Mouse (Mus musculus) liver, embryonic 13.5 days (tissue): ENCODE data around the gene Taf1c. TPM values are rescaled to one million over a fixed set of nuclear protein-coding genes. Genes with fewer than 3 reads are reported as not detected.
A peak's percentile ranks its signal among the peaks of the same experiment; 100 is the strongest.

Experiments used
- ATAC-seq: fragments of 200-750 bp; cut with Nextera tagmentation; 2 replicates; pipeline ENCODE4 v1.8.0; 2017; ENCODE audit warnings: low read depth, mild to moderate bottlenecking, moderate number of reproducible peaks, moderate library complexity
- DNase-seq: peaks from one replicate; pipeline ENCODE4 v3.0.0; 2022
- H3K27ac ChIP-seq: fragments of 300-500 bp; sonication (generic); 2 replicates; pipeline ENCODE4 v1.5.1; 2015; ENCODE audit warnings: moderate library complexity, mild to moderate bottlenecking, inconsistent platforms
- H3K27me3 ChIP-seq: fragments of 300-500 bp; sonication (generic); 2 replicates; pipeline ENCODE4 v1.6.1; 2015; ENCODE audit warnings: mild to moderate bottlenecking, inconsistent platforms
- H3K36me3 ChIP-seq: fragments of 300-500 bp; sonication (generic); 2 replicates; pipeline ENCODE4 v1.6.1; 2015; ENCODE audit warnings: mild to moderate bottlenecking, inconsistent platforms
- H3K4me1 ChIP-seq: fragments of 300-500 bp; sonication (generic); replicated peaks from 2 replicates; pipeline ENCODE4 v1.6.1; 2015; ENCODE audit warnings: inconsistent platforms
- H3K4me2 ChIP-seq: fragments of 300-500 bp; sonication (generic); 2 replicates; pipeline ENCODE4 v1.6.1; 2015; ENCODE audit warnings: inconsistent platforms, mild to moderate bottlenecking, moderate library complexity
- H3K4me3 ChIP-seq: fragments of 300-500 bp; sonication (generic); replicated peaks from 2 replicates; pipeline ENCODE4 v1.5.1; 2015; ENCODE audit warnings: mild to moderate bottlenecking, inconsistent platforms
- H3K9ac ChIP-seq: fragments of 300-500 bp; sonication (generic); 2 replicates; pipeline ENCODE4 v1.6.1; 2015; ENCODE audit warnings: mild to moderate bottlenecking, inconsistent platforms
- H3K9me3 ChIP-seq: fragments of 300-500 bp; sonication (generic); replicated peaks from 2 replicates; pipeline ENCODE4 v1.6.1; 2016; ENCODE audit warnings: inconsistent platforms
- WGBS: fragments of 180-500 bp; shearing (Covaris S2); methylation state at CpG from one replicate; pipeline ENCODE4 v1.1.7; 2015; ENCODE audit not compliant: insufficient replicate concordance; 5-methylcytosine and 5-hydroxymethylcytosine counted together
- polyA plus RNA-seq: library from polyadenylated mRNA; unstranded; fragments of >200 nt; fragmentation: Nextera tagmentation; extraction: Ambion mirVana; gene quantifications from 2 replicates; pipeline ENCODE4 v1.2.1, GENCODE M21; 2015

Gene Taf1c
- polyA plus RNA-seq = 6.6 and 6.8 TPM in 2 replicates

DNA sequence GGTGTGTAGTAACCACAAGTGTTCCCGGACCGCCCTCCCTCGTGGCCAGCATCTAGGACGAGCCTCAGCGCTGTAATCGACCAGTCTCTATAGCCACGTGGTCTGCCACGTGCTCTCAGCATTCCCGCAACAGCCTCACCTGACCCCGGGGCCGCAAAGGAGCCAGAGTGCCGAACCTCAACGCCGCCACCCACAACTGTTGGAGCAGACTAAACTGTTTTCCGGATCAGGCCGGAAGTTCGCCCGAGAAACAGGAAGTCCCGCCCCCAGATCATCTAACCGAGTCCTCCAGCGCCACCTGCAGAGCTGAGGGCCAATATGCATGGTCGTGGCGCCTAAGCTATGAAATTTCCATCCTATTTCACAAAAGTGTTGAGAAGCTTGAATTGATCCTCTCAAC, at the start of gene Taf1c:
Taf1c (minus strand) TSS at position 227 of the 400 bp plus-strand sequence.
- Histone ChIP-seq H3K36me3 (peaks cover 30% of the 10 kb centered on the region), H3K27ac (peak within 1 kb of the TSS; percentile 72), H3K4me1 (peaks cover 17% of the 10 kb centered on the region), H3K27me3 (no peaks in the 10 kb centered on the region), H3K4me2 (peak within 1 kb of the TSS; percentile 85), H3K9me3 (0 out of 2 replicates have a peak, but pooled peaks cover 4% of the 10 kb centered on the region), H3K4me3 (peak within 1 kb of the TSS; percentile 78), H3K9ac (peak within 1 kb of the TSS; percentile 85)
- ATAC-seq = peak; percentile 82
- DNase-seq = peak; percentile 87
- WGBS = under 1% methylated on average over 23 of the region's 23 CpGs

DNA sequence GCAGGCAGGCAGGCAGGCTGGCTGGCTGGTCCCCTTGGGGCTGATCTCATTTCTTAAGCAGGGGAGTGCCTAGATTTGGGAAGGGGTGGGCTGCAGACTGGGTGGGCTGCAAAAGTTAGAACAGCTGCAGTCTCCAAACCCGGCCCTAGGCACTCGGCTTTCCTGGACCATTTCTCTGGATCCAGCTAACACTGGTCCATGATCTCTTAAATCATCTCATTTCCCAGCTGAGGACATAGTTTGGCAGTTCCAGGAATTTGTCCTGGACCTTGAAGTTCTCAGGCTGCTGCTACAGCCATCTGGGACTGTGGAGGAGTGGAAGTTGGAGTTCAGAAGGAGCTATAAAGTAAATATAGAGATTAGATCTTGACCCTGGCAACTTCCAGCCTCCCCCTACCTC, 46.3 kb upstream of the Taf1c start:
- Histone ChIP-seq H3K36me3 (no peaks in the 10 kb centered on the region), H3K27me3 (no peaks in the 10 kb centered on the region), H3K27ac (no peak overlapping the region), H3K4me2 (no peak overlapping the region), H3K4me1 (no peaks in the 10 kb centered on the region), H3K9ac (no peak overlapping the region), H3K4me3 (no peak overlapping the region), H3K9me3 (0 out of 2 replicates have a peak, but pooled peaks cover under 1% of the 10 kb centered on the region)
- ATAC-seq (no peak), DNase-seq (no peak)
- 59% methylated on average over 2 of the region's 2 CpGs for WGBS

DNA sequence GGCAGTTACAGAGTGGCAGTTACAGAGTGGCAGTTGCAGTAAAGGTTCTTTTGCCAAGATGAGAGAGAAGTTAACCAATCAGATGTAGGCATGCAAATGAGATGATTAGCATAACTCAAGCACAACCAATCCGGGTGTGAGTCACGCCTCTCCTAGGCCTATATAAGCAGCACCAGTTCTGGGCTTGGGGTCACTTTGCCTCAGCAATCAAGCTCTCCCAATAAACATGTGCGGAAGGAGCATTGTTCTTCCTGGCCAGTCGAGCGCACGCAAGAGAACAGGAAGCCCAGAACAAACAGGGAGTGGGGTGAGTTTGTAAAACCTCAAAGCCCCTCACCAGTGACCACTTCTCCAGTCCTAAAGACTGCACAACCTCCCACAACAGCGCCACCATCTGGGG, 41.8 kb upstream of the Taf1c start:
- Histone ChIP-seq H3K4me3 (no peak overlapping the region), H3K27me3 (no peaks in the 10 kb centered on the region), H3K27ac (no peak overlapping the region), H3K9ac (no peak overlapping the region), H3K4me2 (no peak overlapping the region), H3K9me3 (0 out of 2 replicates have a peak, but pooled peaks cover 2% of the 10 kb centered on the region), H3K36me3 (no peaks in the 10 kb centered on the region), H3K4me1 (no peaks in the 10 kb centered on the region)
- ATAC-seq (no peak), DNase-seq (no peak)
- WGBS = 68% methylated on average over 7 of the region's 7 CpGs

DNA sequence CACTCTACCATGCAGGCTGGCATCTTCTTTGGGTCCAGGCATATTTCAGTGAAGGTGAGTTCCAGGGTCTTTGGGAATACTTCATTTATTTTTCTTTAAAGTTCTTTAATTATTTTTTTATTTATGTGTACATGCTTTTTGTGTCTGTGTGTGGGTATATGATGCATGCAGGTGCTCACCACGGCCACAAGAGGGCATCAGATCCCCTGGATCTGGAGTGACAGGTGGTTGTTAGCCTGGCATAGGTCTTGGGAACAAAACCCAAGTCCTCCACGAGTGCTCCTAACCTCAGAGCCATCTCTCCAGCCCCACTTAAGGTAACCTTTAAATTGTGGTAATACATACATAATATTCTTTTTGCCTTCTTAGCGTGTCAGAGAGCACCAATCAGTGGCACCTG, 41.2 kb upstream of the Taf1c start:
- Histone ChIP-seq H3K27ac (no peak overlapping the region), H3K4me2 (no peak overlapping the region), H3K4me3 (no peak overlapping the region), H3K4me1 (no peaks in the 10 kb centered on the region), H3K27me3 (no peaks in the 10 kb centered on the region), H3K9ac (no peak overlapping the region), H3K9me3 (0 out of 2 replicates have a peak, but pooled peaks cover 2% of the 10 kb centered on the region), H3K36me3 (no peaks in the 10 kb centered on the region)
- no peak for DNase-seq
- ATAC-seq = no peak
- WGBS = 49% methylated on average over 3 of the region's 3 CpGs

DNA sequence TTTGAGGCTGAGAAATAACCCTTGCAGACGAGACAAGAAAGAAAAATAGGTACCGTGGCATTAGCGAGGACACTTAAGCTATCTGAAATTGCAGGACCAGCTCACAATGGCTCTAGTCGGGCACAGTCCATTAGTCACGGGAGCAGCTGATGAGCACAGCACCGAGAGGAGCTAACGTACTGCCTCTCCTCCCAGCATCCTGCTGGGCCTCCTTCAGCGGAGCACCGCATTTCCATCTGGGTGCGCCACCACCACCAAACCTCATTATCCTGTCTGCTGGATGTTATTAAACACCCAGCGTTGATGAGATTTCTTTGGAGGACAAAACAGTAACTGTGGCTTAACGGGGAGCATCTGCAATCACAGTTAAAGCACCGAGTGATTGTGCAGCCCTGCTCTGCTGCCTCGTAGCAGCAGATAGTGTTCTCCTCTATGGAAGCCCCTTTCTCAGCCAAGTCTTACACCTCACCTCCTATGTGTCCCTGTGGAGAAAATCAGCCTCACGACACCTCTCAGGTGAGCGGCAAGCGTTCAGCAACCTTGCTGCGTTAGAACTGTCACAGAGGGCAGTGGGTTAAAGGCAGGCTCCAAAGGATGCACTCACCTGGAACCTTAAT, 40.1 kb upstream of the Taf1c start:
- 67% methylated on average over 18 of the region's 18 CpGs for WGBS
- 0 out of 2 replicates have a peak, but pooled peaks cover 2% of the 10 kb centered on the region for H3K9me3 ChIP-seq
- H3K4me2 ChIP-seq = no peak overlapping the region
- ATAC-seq = no peak
- no peak overlapping the region for H3K4me3 ChIP-seq
- H3K4me1 ChIP-seq = no peaks in the 10 kb centered on the region
- H3K27me3 ChIP-seq = no peaks in the 10 kb centered on the region
- H3K9ac ChIP-seq = no peak overlapping the region
- DNase-seq = no peak
- H3K36me3 ChIP-seq = no peaks in the 10 kb centered on the region
- no peak overlapping the region for H3K27ac ChIP-seq

DNA sequence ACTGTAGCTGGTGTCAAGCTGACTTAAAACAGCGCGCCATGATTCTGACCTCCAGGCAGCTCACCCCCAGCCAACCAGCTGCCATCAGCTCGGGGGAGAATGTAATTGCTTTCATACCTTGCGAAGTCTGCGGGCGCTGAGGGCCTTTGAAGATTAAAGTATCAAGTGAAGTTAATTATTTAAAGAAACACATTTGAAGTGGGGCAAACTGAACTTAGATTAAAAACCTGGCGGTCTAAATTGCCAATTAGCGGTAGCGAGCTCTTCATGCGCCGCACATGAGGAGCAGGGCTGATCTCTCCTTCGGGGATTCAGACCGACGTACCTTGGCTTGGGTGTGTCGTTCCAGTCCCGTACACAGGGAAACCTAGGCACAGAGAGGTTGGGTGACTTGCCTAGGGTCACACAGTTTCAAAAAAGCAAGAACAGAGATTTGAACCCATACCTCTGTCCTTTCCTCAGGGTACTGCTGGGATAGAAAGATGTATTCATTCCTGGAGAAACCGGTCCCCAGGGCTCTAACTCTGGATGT, 39.5 kb upstream of the Taf1c start:
- DNase-seq (no peak), ATAC-seq (no peak)
- no peaks in the 10 kb centered on the region for H3K4me1 ChIP-seq
- H3K36me3 ChIP-seq = no peaks in the 10 kb centered on the region
- WGBS = 80% methylated on average over 17 of the region's 17 CpGs
- H3K4me3 ChIP-seq = no peak overlapping the region
- 0 out of 2 replicates have a peak, but pooled peaks cover 2% of the 10 kb centered on the region for H3K9me3 ChIP-seq
- no peaks in the 10 kb centered on the region for H3K27me3 ChIP-seq
- no peak overlapping the region for H3K9ac ChIP-seq
- no peak overlapping the region for H3K4me2 ChIP-seq
- H3K27ac ChIP-seq = no peak overlapping the region

DNA sequence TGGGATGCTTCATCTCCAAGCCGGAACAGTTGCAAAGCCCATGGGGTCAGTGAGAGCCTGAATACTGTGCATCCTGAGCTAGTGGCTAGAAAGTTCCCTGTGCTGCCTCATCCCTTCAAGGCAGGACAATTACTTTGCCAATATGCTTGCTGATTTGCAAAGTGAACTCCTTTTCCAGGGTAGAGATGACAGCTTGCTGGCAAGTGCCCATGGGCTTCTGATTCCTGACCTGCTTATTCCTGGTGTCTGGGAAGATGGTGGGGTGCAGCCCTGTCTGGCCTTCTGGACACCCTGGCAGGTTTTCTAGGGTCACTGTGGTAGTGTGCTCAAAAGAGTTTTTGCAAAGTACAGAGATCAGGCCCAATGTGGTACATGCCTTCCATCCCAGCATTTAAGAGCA, 37.9 kb upstream of the Taf1c start:
- H3K27me3 ChIP-seq = no peaks in the 10 kb centered on the region
- no peaks in the 10 kb centered on the region for H3K4me1 ChIP-seq

DNA sequence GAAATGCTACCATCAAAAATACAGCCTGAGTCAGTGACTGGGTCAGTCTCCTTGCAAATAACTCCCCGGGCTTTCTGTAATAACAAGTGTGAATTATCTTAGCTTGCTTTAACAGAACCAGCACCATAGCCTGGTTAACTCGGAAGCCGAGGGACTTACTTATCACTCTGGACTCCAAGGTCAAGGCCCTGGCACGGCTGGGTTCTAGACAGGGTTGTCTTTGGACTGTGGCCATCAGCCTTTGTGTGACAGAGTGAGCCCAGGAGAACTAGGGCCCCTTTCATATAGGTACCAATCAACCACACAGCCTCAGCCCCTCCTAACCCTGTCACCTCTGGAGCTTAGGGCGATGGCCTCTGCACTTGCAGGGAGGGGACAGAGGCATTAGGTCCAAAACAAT, 36.0 kb upstream of the Taf1c start:
- WGBS = 55% methylated on average over 5 of the region's 5 CpGs
- H3K9me3 ChIP-seq = no peaks in the 10 kb centered on the region
- H3K4me3 ChIP-seq = no peak overlapping the region
- H3K27ac ChIP-seq = no peak overlapping the region
- no peak for ATAC-seq
- no peaks in the 10 kb centered on the region for H3K36me3 ChIP-seq
- no peak overlapping the region for H3K9ac ChIP-seq
- no peak overlapping the region for H3K4me2 ChIP-seq
- DNase-seq = no peak
- peaks cover 13% of the 10 kb centered on the region for H3K27me3 ChIP-seq
- H3K4me1 ChIP-seq = no peaks in the 10 kb centered on the region

More for the DNA sequence above, 37.9 kb upstream of the Taf1c start:
- WGBS = 90% methylated on average over 1 of the region's 1 CpGs
- Histone ChIP-seq H3K9ac (no peak overlapping the region), H3K27ac (no peak overlapping the region), H3K4me3 (no peak overlapping the region), H3K36me3 (no peaks in the 10 kb centered on the region), H3K9me3 (0 out of 2 replicates have a peak, but pooled peaks cover 2% of the 10 kb centered on the region), H3K4me2 (no peak overlapping the region)
- no peak for ATAC-seq
- DNase-seq = no peak

DNA sequence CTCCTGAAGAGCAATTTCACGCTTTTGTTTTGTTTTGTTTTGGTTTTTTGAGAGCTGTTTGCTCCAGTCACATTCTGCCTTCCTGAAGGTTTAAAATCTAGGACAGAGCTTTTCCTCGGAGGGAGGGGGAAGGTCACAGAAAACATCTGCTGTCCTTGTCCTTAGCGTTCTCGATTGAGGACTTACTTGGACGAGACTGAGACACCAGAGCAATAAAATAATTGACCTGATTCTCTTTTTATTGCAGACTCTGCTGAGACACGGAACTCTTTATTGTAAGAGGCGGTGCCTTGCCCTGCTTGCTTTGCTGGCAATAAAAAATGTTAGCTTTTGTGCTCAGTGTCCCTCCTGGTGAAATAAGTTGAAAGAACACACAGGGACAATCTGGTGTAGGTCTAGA, 34.8 kb upstream of the Taf1c start:
- no peak for DNase-seq
- no peak overlapping the region for H3K4me3 ChIP-seq
- no peak overlapping the region for H3K9ac ChIP-seq
- no peak overlapping the region for H3K4me2 ChIP-seq
- 55% methylated on average over 7 of the region's 7 CpGs for WGBS
- ATAC-seq = no peak
- no peaks in the 10 kb centered on the region for H3K36me3 ChIP-seq
- H3K4me1 ChIP-seq = no peaks in the 10 kb centered on the region
- peaks cover 26% of the 10 kb centered on the region for H3K27me3 ChIP-seq
- no peaks in the 10 kb centered on the region for H3K9me3 ChIP-seq
- no peak overlapping the region for H3K27ac ChIP-seq

DNA sequence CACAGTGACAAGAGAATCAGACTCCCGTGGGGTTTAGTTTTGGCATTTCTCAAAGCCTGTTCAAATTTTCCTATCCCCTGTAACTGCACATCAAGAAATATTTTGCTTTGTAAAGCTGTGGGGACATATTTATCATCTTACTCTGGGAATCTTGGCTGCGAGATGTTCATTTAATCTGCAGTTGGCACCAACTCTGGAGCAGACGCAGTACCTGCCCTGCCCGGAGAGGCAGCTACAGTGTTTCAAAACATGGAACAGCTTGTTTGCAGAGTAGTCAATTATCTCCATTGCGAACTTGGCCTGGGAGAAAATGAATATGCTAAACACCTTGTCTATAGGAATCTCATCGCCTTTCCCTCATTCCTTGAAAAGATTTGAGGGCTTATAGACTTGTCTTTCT, 33.2 kb upstream of the Taf1c start:
- H3K27me3 ChIP-seq = peaks cover 41% of the 10 kb centered on the region
- H3K4me3 ChIP-seq = no peak overlapping the region
- ATAC-seq = no peak
- WGBS = 71% methylated on average over 6 of the region's 6 CpGs
- H3K36me3 ChIP-seq = no peaks in the 10 kb centered on the region
- no peaks in the 10 kb centered on the region for H3K9me3 ChIP-seq
- no peak overlapping the region for H3K4me2 ChIP-seq
- no peak overlapping the region for H3K9ac ChIP-seq
- H3K4me1 ChIP-seq = no peaks in the 10 kb centered on the region
- no peak overlapping the region for H3K27ac ChIP-seq
- no peak for DNase-seq

DNA sequence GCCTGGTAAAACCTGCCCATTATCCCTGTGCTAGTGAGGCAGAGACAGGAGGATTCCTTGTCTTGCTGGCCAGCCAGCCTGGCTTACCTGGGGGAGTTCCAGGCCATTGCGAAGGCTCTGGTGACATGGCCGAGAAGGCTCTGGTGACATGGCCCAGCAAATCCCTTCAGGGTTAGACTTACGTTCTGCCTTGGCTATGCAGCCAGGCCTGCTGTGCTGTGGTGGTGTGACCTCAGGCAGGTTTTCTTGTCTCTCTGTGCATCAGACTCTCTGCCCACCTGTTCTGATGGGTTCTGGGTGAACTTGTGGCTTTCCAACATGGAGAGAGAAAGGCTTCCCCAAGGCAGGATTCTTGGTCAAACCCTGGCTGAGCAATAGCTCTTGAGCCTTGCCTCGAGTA, 32.4 kb upstream of the Taf1c start:
- no peak for ATAC-seq
- Histone ChIP-seq H3K9me3 (no peaks in the 10 kb centered on the region), H3K9ac (no peak overlapping the region), H3K36me3 (no peaks in the 10 kb centered on the region), H3K27me3 (peaks cover 50% of the 10 kb centered on the region), H3K27ac (no peak overlapping the region), H3K4me3 (no peak overlapping the region), H3K4me2 (no peak overlapping the region), H3K4me1 (no peaks in the 10 kb centered on the region)
- WGBS = 63% methylated on average over 4 of the region's 4 CpGs
- DNase-seq = no peak

DNA sequence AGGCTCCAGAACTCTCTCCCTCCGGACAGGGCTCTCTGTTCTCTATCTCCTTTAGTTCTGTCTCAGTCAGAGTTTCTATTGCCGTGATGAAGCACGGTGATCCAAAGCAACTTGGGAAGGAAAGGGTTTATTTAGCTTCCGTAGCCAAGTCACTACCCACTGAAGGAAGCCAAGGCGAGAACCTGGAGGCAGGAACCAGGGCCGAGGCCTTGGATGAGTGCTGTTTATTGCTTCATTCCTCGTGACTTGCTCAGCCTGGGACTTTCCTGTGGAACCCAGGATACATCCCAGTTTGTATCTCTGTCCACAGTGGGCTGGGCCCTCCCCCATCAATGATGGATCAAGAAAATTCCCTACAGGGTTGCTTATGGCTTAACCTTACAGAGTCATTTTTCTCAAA, 31.7 kb upstream of the Taf1c start:
- no peaks in the 10 kb centered on the region for H3K36me3 ChIP-seq
- no peak overlapping the region for H3K4me3 ChIP-seq
- peaks cover 56% of the 10 kb centered on the region for H3K27me3 ChIP-seq
- no peak overlapping the region for H3K27ac ChIP-seq
- ATAC-seq = no peak
- no peaks in the 10 kb centered on the region for H3K4me1 ChIP-seq
- DNase-seq = no peak
- no peak overlapping the region for H3K9ac ChIP-seq
- WGBS = 48% methylated on average over 7 of the region's 7 CpGs
- no peaks in the 10 kb centered on the region for H3K9me3 ChIP-seq
- H3K4me2 ChIP-seq = no peak overlapping the region
